Mouse (Mus musculus): ENCODE data around the gene Zbed4.

DNA sequence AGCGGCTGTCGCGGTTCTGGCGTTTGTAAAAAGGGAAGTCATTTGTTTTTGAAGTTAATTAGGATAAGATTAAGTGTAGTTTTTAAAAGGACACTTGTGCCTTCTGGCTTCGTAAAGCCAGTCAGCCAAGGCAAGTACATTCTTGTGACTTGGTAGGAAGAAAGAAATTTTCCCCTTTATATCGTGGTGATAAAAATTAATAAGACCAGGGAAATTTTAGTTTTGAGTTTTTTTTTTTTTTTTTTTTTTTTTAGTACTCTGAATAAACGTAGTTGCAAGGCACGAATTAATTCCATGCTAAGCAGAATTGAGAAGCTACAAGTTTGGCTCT, 908 bp downstream of the Zbed4 start:
- TF ChIP-seq CTCF (IDR thresholded peaks at IDR 0.05; ENCODE audit: control insufficient read depth, insufficient read depth, insufficient replicate concordance, low read depth, low read length) (no peak), POLR2A (IDR thresholded peaks at IDR 0.05; ENCODE audit: control insufficient read depth, low read depth, low read length) (no peak)

Data from testis, adult 2 months (tissue).